Mouse (Mus musculus) Patski (cell line): ENCODE results near the gene Lgr4. TPM values are rescaled to one million over a fixed set of nuclear protein-coding genes. Genes with fewer than 3 reads are reported as not detected.
A peak's percentile ranks its signal among the peaks of the same experiment; 100 is the strongest.

ENCODE experiments used
- ATAC-seq: fragments of 100-300 bp; one replicate; pipeline ENCODE4 v1.8.0; 2021
- CTCF ChIA-PET: fragments of 350-600 bp; sonication (Branson Sonifier 250); formaldehyde crosslinking; loops from one replicate; lab custom pipeline; 2022; ENCODE audit warnings: inconsistent platforms; lab: Charles Lee
- POLR2A ChIA-PET: fragments of 350-600 bp; sonication (Branson Sonifier 250); formaldehyde crosslinking; loops from one replicate; lab custom pipeline; 2022; ENCODE audit warnings: antibody characterized with exemption, inconsistent platforms; lab: Charles Lee
- DNase-seq: peaks from one replicate; pipeline ENCODE4 v3.0.0-alpha.2; 2011; ENCODE audit warnings: low read depth, low spot score
- H3K27me3 ChIP-seq: fragments of 371-371 bp; one replicate; pipeline ENCODE4 v1.5.1; 2021
- CTCF ChIP-seq: fragments of 100-300 bp; IDR thresholded peaks from one replicate; pipeline ENCODE4 v1.5.1; 2021
- in situ Hi-C: fragments of 300-500 bp; cut with MboI; formaldehyde crosslinking; loops from 3 replicates; pipeline ENCODE4 v1.11.1; 2018; ENCODE audit warnings: low pct_unique_long_range_greater_than_20kb, mixed read lengths
- polyA plus RNA-seq: library from polyadenylated mRNA; unstranded; gene quantifications from one replicate; pipeline ENCODE4 v1.2.3, GENCODE M21; 2021

Lgr4 gene
- polyA plus RNA-seq, 1 experiment from 2014 or later: 48.5 TPM

- ATAC-seq: no peak
- H3K27me3 ChIP-seq: no peaks in the 10 kb centered on the region
- POLR2A ChIA-PET: interaction anchor here (1.1 kb wide), 1 partner anchor 11 kb away, joined by 4 read pairs; no protein-coding TSS in a partner anchor
- DNase-seq: no peak
- in situ Hi-C loops: no loop called here
- TF ChIP-seq CTCF: no peak
- CTCF ChIA-PET: interaction anchor here (0.8 kb wide), 1 partner anchor 298 kb away, joined by 3 read pairs; no protein-coding TSS in a partner anchor
These were observed 11.3 kb downstream of the Lgr4 start for GRCm38 (mm10) chr2:109928791-109929190.

DNA sequence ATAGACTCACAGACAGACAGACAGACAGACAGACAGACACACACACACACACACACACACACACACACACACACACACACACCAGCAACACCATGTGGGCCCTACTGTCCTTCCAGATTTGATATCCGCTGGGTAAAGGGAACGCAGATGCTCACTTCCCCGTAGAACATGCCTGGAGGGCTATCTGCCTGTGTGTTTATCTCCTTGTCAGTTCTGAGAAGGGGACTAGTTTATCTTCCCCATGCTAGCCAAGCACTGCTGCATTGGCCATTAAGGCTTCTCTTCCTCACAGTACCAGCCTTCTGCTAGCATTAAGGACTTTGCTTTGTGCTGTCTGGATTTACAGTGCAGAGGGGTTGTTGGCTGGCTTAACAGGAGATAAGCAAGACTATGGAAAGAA lies 11.8 kb downstream of the Lgr4 start:
- H3K27me3 ChIP-seq: no peaks in the 10 kb centered on the region
- in situ Hi-C loops: no loop called here
- TF ChIP-seq CTCF: no peak
- ChIA-PET POLR2A (interaction anchor here (0.6 kb wide), 1 partner anchor 1163 kb away, joined by 3 read pairs; no protein-coding TSS in a partner anchor), CTCF (interaction anchor here (0.7 kb wide), 1 partner anchor 13 kb away, joined by 3 read pairs; no protein-coding TSS in a partner anchor)
- ATAC-seq: no peak
- DNase-seq: no peak

DNA sequence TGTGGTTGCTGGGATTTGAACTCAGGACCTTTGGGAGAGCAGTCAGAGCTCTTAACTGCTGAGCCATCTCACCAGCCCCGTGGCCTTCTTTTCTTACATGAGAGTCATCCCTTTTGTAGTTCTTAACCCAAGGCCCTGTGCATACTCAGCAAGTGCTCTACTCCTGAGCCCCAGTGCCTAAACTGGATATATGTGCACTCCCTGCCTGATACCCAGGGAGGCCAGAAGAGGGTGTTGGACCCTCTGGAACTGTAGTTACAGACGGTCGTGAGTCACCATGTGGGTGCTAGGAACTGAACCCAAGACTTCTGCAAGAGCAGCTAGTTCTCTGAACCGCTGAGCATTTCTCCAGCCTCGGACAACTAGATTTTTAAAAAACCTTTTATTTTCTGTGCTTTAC lies 12.9 kb downstream of the Lgr4 start:
- no peak for DNase-seq
- ChIA-PET POLR2A (interaction anchor here (1.5 kb wide), 1 partner anchor 12 kb away, joined by 5 read pairs; no protein-coding TSS in a partner anchor), CTCF (interaction anchor here (1.5 kb wide), 1 partner anchor 10 kb away, joined by 3 read pairs; no protein-coding TSS in a partner anchor)
- TF ChIP-seq CTCF: no peak
- H3K27me3 ChIP-seq: no peaks in the 10 kb centered on the region
- in situ Hi-C loops: no loop called here
- no peak for ATAC-seq

DNA sequence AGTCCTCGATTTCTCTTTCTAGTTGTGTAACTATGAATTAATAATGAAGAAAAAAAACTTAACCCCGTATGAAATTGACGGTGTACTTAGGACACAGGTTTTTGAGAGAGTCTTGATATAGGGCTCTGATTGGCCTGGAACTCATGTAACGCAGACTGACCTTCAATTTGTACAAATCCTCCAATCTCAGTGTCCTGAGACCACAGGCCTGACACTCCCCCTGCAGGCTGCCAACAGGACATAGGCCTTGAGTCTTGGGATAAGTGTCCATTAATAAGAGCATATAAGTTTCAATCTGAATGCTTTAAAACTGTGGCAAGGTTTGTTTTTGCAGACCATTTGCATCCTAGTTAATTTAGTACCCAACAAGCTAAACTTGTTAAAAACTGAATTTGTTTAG lies 13.3 kb downstream of the Lgr4 start:
- in situ Hi-C loops: no loop called here
- TF ChIP-seq CTCF: peak; percentile 45
- DNase-seq (no peak), ATAC-seq (no peak)
- ChIA-PET POLR2A (interaction anchor here (1.5 kb wide), 1 partner anchor 12 kb away, joined by 5 read pairs; no protein-coding TSS in a partner anchor), CTCF (interaction anchor here (1.5 kb wide), 1 partner anchor 10 kb away, joined by 3 read pairs; no protein-coding TSS in a partner anchor)
- no peaks in the 10 kb centered on the region for H3K27me3 ChIP-seq

DNA sequence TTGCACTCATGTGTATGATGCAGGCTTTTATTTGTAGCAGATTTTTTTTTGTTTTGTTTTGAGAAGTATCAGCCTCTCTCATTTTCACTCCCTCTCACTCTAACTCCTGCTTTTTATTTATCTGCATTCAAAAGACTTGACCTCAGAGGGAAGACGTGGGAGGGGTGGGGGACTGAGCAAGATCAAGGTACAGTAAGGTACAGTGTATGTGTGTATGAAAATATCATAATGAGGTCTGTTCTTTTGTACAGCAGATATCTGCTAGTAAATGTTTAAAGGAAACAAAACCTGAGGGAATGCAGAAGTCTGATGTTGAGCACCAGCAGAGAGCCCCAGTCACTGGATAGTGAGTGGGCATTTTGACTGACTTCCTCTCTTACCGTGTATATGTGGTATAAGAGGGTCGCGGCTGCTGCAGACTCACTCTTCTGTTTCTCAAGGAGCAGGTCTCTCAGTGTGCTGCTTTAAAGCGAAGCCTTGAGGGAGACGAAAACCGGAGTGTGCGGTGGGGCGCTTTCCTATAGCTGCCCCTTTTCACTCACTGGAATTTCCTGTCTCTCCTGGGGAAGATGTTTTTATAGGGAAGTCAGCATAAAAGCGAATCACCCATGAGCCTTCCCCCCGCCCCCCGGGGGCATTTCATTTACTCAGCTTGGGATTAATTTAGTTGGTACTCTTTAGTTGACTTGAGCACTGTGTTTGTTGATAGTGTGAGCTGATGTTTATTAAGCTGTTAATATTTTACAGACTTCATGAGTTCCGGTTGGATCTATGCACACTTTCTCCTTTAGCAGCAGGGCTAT lies 14.7 kb downstream of the Lgr4 start:
- DNase-seq (no peak), ATAC-seq (peak; percentile 69)
- in situ Hi-C loops: no loop called here
- no peak for TF ChIP-seq CTCF
- POLR2A ChIA-PET: interaction anchor here (0.8 to 1.3 kb wide), 3 partner anchors 12 to 24 kb away, joined by 3 read pairs; partner anchors contain the start of gene Lgr4
- CTCF ChIA-PET: no interaction called here
- no peaks in the 10 kb centered on the region for H3K27me3 ChIP-seq

GRCm38 (mm10) chr2:109933151-109933550 lies 15.7 kb downstream of the Lgr4 start:
- in situ Hi-C loops: no loop called here
- TF ChIP-seq CTCF: no peak
- CTCF ChIA-PET: no interaction called here

GRCm38 (mm10) chr2:109934086-109934485 lies 16.6 kb downstream of the Lgr4 start:
- TF ChIP-seq CTCF: no peak
- ATAC-seq: no peak
- no peak for DNase-seq
- no peaks in the 10 kb centered on the region for H3K27me3 ChIP-seq
- in situ Hi-C loops: no loop called here
- POLR2A ChIA-PET: no interaction called here
- CTCF ChIA-PET: interaction anchor here (1.1 kb wide), 1 partner anchor 38 kb away, joined by 3 read pairs; no protein-coding TSS in a partner anchor

More at GRCm38 (mm10) chr2:109933151-109933550, 15.7 kb downstream of the Lgr4 start:
- POLR2A ChIA-PET: interaction anchor here (0.8 to 1.3 kb wide), 2 partner anchors 13 to 23 kb away, joined by 3 read pairs; no protein-coding TSS in a partner anchor
- no peak for ATAC-seq
- H3K27me3 ChIP-seq: no peaks in the 10 kb centered on the region
- DNase-seq: no peak

DNA sequence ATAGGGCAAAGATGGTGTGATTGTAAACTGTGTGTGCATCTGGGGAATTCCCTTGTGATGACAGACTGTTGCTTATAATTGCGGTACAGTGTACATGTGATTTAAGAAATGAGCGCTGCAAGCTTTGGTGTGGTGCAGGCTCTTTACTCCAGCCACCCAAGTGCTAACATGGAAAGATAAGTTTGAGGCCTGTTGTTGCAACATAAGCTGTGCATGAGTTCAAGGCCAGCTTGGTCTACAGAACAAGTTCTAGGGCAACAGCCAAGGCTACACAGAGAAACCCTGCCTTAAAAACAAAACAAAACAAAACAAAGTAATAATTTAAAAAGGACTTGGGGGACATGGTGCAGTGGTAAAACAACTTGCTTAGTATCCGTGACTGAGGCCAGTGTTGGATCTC lies 17.7 kb downstream of the Lgr4 start:
- CTCF ChIA-PET: interaction anchor here (1.1 kb wide), 1 partner anchor 10 kb away, joined by 4 read pairs; no protein-coding TSS in a partner anchor
- ATAC-seq (no peak), DNase-seq (no peak)
- TF ChIP-seq CTCF: no peak
- POLR2A ChIA-PET: interaction anchor here (0.6 kb wide), 1 partner anchor 251 kb away, joined by 5 read pairs; no protein-coding TSS in a partner anchor
- in situ Hi-C loops: no loop called here
- no peaks in the 10 kb centered on the region for H3K27me3 ChIP-seq

DNA sequence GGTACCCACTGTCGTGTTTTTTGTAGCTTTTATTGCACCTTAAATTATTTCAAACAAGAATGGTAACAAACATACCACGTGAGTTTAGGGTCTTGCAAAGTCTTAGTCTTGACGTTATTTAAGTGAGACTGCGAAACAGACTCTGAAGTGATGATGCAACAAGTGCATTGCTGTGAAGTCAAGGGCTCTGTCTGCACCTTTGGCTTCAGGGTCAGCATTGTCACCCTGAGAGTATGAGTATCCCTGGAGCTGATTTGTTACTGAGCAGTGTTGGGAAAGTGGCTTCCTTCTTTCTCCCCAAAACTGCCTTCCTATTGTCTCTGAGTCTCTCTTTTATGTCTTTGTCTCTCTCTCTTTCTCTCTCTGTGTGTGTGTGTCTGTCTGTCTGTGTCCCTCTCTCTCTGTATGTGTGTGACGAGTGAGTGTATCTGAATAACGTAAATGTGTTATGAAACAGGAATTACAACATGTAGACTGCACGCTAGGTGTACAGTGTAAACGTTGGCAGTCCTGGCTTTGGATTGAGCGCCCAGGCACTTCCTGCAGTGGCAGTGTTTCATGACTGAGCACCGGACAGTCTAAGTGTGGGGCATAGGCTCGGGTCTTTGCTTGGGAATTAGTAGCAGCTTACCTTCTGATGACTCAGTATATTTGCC lies 18.4 kb downstream of the Lgr4 start:
- H3K27me3 ChIP-seq: no peaks in the 10 kb centered on the region
- ChIA-PET POLR2A (interaction anchor here (0.6 kb wide), 1 partner anchor 250 kb away, joined by 5 read pairs; no protein-coding TSS in a partner anchor), CTCF (interaction anchor here (1.1 kb wide), 1 partner anchor 9 kb away, joined by 4 read pairs; no protein-coding TSS in a partner anchor)
- TF ChIP-seq CTCF: no peak
- ATAC-seq (no peak), DNase-seq (no peak)
- in situ Hi-C loops: no loop called here

GRCm38 (mm10) chr2:109936410-109936755 lies 18.9 kb downstream of the Lgr4 start:
- DNase-seq (no peak), ATAC-seq (no peak)
- no peaks in the 10 kb centered on the region for H3K27me3 ChIP-seq
- in situ Hi-C loops: no loop called here
- no peak for TF ChIP-seq CTCF
- ChIA-PET POLR2A (no interaction called here), CTCF (no interaction called here)
